Mouse (Mus musculus) layer of hippocampus, adult 2 months (tissue): ENCODE measurements around the gene Pank1. TPM values are rescaled to one million over a fixed set of nuclear protein-coding genes. Genes with fewer than 3 reads are reported as not detected.

Experiments
- DNase-seq, 2 experiments: peaks; one replicate each; pipeline ENCODE4 v3.0.0; 2022; ENCODE audit warnings: low spot score in 2 of 2
- H3K27ac ChIP-seq: fragments of 200-600 bp; 2 replicates; pipeline ENCODE4 v1.8.1; 2022
- H3K4me3 ChIP-seq: fragments of 200-600 bp; 2 replicates; pipeline ENCODE4 v1.8.1; 2022; ENCODE audit warnings: mild to moderate bottlenecking
- CTCF ChIP-seq: fragments of 200-600 bp; conservative IDR thresholded peaks from 2 replicates; pipeline ENCODE4 v1.8.1; 2022; ENCODE audit warnings: antibody characterized with exemption, mild to moderate bottlenecking, moderate library complexity
- total RNA-seq, 2 experiments: library from RNA; stranded (reverse); gene quantifications; 2 replicates each; pipeline ENCODE4 v1.2.3; 2021

Gene Pank1
- total RNA-seq, 2 experiments from 2014 or later = 19.6 to 21.7 TPM

DNA sequence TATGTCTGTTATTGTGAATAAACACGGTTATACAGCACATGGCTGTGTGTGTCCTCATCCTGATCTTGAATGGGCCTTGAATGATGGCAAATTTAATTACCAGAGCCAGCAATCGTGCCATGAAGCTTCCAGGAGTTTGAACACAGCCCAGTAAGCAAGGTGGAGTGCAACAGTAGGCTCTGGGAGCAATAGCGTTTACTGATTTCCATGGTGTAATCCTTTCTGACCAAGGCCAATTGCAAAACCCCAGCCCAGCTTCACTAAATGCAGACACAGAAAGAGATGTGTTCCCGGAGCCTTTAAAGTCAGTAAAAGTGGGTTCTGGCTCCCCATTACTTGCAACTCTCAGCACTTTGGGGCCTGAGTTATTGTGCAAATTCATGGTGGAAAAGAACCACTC is 47.6 kb downstream of the Pank1 start:
- Histone ChIP-seq H3K4me3 (no peak overlapping the region), H3K27ac (no peak overlapping the region)
- no peak for DNase-seq
- no peak for TF ChIP-seq CTCF

DNA sequence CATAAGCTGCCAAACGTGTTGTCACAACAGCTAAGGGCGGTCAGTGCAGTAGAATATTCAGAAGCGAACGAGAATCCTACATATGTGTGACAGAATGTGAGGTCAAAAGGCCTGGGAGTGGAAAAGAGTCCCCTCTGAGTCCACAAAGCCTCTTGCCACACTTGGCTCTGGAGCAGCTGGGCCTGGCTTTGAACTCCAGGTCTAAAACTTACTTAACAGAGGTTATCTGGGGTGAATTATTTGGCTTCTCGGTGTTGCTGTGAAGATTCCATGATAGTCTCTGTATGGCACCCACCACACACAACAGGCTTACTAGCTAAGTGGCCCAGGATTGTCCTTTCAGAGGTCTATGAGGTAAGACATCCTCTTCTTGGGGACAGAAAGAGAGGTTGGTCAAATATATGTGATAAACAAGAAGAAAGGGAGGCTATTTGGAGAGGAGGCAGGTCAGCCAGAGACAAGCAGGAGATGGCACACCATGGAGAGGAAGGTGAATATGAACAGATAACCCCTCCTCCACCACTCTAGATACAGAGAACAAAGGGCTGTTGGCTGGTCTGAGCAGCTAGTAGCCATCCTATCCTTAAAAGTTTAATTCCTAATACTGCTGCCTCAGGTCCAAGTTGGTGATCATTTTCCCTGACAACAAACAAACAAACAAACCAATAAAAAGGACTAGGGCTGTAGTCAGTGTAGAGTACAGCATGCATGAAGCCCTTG is 51.2 kb downstream of the Pank1 start:
- Histone ChIP-seq H3K4me3 (no peak overlapping the region), H3K27ac (no peak overlapping the region)
- no peak for DNase-seq
- no peak for TF ChIP-seq CTCF

DNA sequence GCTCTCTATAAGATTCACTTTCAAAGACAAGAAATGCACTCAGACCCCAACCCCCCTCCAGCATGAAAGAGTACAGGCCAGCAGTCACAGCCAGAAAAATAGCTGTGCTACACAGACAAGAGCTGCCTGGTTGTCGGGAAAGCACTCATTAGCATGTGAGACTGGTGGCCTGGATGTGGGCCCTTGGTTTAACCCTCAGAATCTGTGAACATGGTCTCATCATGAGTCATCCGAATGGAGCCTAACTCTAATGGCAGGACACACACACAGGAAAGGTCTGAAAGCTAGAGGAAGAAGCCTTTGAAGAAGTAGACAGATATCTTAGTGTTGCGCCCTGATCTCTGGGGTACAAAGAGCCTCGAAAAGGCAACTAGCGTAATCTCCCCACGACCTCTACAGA is 51.8 kb downstream of the Pank1 start:
- DNase-seq = no peak
- H3K27ac ChIP-seq = no peak overlapping the region
- no peak for TF ChIP-seq CTCF
- H3K4me3 ChIP-seq = no peak overlapping the region

DNA sequence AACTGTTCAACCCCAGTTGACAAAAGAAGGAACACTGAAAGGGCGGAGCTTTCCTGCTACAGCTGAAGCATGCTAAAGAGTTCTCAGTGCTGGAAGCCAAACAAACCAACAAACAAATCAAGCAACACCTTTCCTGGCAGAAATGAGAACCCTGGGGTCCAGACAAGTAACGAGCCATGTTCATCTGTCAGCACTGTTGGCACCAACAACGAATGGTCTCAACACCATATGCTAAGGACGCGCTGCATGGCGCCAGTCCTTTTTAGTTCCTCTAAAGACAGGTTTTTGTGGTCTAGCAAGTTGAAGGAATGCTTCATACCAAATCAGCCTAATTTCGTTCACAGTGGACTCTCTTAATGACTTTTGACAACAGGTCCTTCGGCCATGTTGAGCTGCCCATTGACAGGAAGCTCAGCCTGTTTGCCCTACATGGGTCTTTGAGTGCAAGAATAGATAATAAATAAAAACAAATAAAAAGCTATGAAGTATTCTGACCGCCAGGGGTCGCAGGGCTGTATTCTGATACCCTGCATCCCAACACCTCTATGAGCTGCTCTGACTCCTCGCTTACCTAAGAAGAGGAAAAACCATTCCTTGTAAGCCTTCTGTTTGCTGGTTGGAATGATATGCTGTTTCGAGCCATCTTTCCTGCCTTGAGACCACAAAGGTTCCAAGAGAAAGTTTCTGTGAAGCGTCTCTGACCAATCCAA is 53.2 kb downstream of the Pank1 start:
- no peak overlapping the region for H3K27ac ChIP-seq
- peak in 1 of 2 experiments; percentile 45 for DNase-seq
- H3K4me3 ChIP-seq = no peak overlapping the region
- TF ChIP-seq CTCF = peak; percentile 86

DNA sequence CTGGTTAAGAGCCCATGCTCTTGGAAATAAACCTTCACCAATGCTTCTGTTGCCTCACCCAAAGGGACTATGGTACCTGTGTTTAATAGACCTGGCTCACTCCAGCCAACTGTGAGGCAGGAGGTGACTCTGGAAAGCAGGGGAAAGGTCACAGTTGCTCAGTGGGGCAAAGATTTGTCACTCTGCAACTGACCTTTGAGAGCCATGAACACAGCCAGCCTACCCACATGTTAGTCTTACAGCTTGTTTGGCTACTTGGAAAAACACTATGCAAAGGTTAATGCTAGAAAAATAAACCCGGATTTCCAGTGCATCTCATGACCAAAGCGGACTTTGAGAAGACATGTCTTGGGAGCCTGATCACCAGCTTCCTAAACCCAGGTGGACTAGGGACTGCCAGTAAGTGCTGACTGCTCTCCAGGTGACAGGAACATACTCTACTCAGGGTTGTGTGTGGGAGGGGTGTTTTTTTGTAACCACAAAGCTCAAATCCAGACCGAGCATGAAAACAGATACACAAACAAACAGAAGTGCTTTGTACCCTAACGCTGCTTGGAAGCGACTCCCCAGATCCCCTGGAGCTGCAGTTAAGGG is 59.6 kb downstream of the Pank1 start:
- no peak for DNase-seq
- H3K27ac ChIP-seq = no peak overlapping the region
- no peak for TF ChIP-seq CTCF

DNA sequence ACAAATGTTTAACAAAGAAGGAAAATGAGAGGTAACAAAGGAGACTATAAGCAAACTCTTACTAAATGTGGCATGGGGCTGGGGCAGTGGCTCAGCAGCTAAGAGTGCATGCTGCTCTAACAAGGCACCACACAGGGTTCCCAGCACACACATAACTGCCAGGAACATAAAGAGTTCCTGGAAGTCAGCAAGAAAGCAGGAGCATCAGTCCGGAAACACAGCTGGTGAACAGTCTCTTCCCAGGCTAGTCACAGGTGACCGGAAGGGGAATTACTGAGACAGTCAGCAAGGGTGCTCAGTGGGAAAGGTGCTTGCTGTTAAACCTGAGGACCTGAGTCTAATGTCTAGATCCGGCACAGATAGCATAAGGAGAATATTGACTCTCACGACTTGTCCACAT is 63.9 kb downstream of the Pank1 start:
- H3K4me3 ChIP-seq = no peak overlapping the region
- no peak for DNase-seq
- H3K27ac ChIP-seq = no peak overlapping the region
- no peak for TF ChIP-seq CTCF

More for the DNA sequence above, 59.6 kb downstream of the Pank1 start:
- H3K4me3 ChIP-seq = no peak overlapping the region

DNA sequence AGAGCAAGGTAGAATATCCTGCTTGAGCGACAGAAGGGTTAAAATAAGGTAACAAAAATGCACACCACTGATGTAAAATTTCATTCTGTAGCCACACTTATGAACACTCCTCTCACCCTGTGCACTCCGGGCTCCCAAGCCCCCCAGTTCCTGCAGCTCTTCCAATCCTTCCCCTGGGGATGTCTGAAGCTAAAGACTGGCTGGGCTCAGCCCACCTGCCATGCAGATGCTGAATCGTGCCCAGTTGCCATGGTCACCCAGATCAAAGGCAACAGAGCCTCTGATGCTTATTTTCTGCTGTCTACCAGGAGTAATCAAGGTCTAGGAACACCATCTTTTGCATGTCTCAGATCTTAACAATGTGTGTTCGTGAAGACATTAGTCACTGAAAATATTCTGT is 64.6 kb downstream of the Pank1 start:
- Histone ChIP-seq H3K4me3 (no peak overlapping the region), H3K27ac (no peak overlapping the region)
- no peak for TF ChIP-seq CTCF
- no peak for DNase-seq

DNA sequence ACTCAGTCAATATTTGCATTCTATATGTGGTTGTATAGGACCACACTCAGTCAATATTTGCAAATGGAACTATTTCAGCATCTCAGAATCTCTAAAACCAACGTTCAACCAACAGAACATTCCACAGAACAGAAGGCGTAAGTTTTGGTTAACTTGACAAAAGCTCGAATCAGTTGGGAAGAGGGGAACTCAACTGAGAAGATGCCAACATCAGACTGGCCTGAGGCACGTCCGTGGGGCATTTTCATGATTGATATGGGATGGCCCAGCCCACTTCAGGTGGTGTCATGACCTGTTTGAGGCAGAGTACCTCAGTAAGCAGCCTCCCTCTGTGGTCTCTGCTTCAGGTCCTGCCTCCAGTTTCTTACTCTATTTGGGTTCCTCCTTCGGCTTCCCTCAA is 65.3 kb downstream of the Pank1 start:
- no peak for DNase-seq
- no peak for TF ChIP-seq CTCF
- Histone ChIP-seq H3K4me3 (no peak overlapping the region), H3K27ac (no peak overlapping the region)

DNA sequence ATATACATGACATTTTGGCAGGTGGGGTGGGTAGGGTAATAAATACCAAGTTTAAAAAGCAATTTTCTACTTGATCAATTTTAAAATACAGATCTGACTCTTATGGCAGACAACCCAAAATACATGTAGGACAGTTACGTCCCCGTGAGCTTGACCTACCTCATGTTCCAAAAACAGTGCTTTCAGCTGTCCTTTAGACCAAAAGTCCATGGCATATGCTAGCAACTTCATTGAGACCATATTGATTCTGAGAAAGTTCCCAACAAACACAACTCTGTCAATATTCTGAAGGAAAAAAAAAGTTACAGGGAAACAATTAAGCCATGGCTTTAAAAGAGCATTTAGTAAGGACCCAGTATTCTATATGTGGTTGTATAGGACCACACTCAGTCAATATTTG is 65.7 kb downstream of the Pank1 start:
- no peak for DNase-seq
- Histone ChIP-seq H3K4me3 (no peak overlapping the region), H3K27ac (no peak overlapping the region)
- no peak for TF ChIP-seq CTCF

DNA sequence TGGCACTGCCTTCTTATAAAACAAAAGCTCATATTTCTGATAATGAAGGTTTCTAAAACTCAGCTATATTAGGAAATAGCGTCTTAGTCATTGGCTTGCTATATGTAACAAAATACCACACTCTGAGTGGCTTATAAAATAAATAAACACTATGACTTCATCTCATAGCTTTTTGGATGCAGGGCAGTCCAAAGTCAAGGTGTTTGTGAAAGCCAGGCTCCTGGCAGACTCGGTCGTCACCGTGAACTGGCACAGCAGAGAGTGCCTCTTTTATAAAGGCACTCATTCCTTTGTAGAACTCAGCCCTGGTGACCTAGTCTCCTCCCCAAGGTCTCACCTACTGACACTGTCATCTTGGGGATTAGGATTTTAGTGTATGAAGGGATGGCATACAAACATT is 66.5 kb downstream of the Pank1 start:
- DNase-seq = no peak
- no peak for TF ChIP-seq CTCF
- H3K27ac ChIP-seq = no peak overlapping the region
- no peak overlapping the region for H3K4me3 ChIP-seq

DNA sequence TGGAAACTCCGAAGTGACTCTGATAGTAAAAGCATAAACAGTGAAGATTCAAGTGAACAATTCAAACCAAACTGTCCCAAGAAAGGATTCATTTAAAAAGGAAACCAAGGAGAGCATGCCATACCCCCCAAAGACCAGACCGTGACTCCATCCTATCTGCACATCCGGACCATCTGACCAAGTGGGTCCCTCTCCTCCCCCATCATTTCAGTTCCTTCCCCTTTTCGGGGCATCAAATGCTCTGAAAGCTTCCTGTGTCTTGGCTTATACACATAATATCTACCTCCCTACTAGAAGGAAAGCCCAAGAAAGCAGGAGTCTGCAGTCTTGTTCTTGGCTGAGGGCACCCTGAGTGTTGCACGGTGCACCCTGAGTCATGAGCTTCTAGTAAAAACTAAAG is 72.1 kb downstream of the Pank1 start:
- Histone ChIP-seq H3K4me3 (no peak overlapping the region), H3K27ac (no peak overlapping the region)
- DNase-seq = no peak
- no peak for TF ChIP-seq CTCF

DNA sequence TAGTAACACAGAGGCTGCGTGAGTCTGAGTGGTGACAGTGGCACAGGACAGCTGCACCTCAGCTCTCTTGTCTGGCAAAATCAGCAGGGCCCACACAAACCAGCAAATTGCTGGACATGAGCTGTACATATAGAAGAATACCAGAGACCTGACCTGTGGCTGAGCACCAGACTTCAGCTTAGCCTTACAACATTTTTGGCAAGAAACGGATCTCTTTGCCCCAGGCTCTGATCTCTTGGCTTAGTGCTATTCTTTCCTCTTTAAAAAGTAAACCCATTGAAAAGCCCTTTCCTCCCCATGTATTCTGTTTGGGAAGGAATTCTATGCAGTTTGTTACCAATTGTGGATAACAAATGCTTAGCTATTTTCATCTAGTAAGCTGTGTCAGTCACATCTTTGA is 74.2 kb downstream of the Pank1 start:
- no peak for DNase-seq
- Histone ChIP-seq H3K4me3 (no peak overlapping the region), H3K27ac (no peak overlapping the region)
- no peak for TF ChIP-seq CTCF

DNA sequence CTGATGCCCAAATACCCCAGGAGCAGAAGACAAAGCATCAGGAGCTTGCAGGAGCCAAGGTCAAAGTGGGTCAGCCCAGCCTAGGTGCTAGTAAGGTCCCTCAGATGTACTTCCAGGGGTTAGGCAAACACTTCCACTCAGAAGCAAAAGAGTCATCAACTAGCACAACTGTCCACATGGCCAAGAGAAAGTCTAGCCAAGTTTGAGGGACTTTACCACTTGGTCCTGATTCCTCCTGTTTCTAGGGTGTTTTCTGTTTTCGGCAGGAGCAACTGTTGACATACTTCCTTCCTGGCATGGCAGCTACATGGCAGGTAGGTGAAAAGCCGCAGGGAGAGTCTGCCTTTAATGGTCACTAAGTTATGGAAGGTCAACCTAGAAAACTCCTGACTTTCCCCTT is 74.7 kb downstream of the Pank1 start:
- no peak overlapping the region for H3K27ac ChIP-seq
- no peak overlapping the region for H3K4me3 ChIP-seq
- TF ChIP-seq CTCF = no peak
- no peak for DNase-seq

DNA sequence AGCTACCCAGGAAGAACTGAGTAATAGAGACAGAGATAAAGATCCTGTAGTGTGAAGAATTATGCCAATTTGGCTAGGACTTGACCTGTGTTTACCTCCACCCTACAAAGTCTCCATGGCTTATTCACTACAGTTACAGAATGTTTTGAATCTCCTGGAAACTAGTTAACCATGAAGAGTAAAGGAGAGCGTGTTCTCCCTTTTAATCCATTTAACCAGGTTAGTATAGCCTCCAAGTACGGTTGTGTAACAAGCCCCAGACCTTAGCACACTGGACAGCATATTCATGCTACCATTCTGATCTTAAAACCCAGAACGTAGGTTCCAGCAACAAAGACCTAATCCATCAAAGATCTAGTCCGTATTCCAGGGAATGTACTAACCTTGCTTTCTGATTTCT is 75.9 kb downstream of the Pank1 start:
- TF ChIP-seq CTCF = no peak
- H3K4me3 ChIP-seq = no peak overlapping the region
- H3K27ac ChIP-seq = no peak overlapping the region
- DNase-seq = no peak
